Mouse (Mus musculus): Measurements from ENCODE around the gene Atl2.

GRCm38 (mm10) chr17:79926486-79926885 lies 30.6 kb upstream of the Atl2 start:
- TF ChIP-seq GATA1 (IDR thresholded peaks at IDR 0.05; ENCODE audit: borderline replicate concordance, low read length) (no peak), FLI1 (IDR thresholded peaks at IDR 0.05; ENCODE audit: low read length) (no peak)
